In genomic region chr2:70920937-70921596, GRCm38 (mm10) we compare ENCODE assay signal across 19 mouse cellular contexts.
DNase-seq lines count a peak whose midpoint lies in the region; ATAC-seq and TF ChIP-seq lines count a peak whose summit lies in the region.
"Had no signal": no experiment of that assay in that cellular context is flagged by ENCODE, and none has a peak within 500 bp of the region (broad histone marks: within the 10 kb centered on the region; RNA-seq: fewer than 3 reads in every experiment).

No protein-coding gene starts in this region.

- in situ Hi-C loops in CH12.LX (cut with MboI; ENCODE audit: low pct_ligation_motif_present, low pct_unique_long_range_greater_than_20kb, low sequenced_read_pairs): no loop called here

- no peaks in the 10 kb centered on the region for H3K36me3 ChIP-seq in heart, embryonic 12.5 days
- no peaks in the 10 kb centered on the region for H3K36me3 ChIP-seq in CH12.LX (replicated peaks in 1 of 2; ENCODE audit: control insufficient read depth in 1 of 2, insufficient read depth in 1 of 2, low read length in 1 of 2)
- no peaks in the 10 kb centered on the region for H3K36me3 ChIP-seq in liver, embryonic 15.5 days (replicated peaks)
- H3K36me3 ChIP-seq: limb, embryonic 12.5 days; midbrain, embryonic 13.5 days had no signal

- TF ChIP-seq EP300 in CH12.LX (IDR thresholded peaks at IDR 0.05; ENCODE audit: low read length): no peak

- no peak for TF ChIP-seq POLR2A in CH12.LX (IDR thresholded peaks at IDR 0.05; ENCODE audit: low read depth, low read length)

- DNase-seq in heart, postnatal 36 days: no peak
- no peak for DNase-seq in CH12.LX (ENCODE audit: extremely low read depth)
- DNase-seq in c-Kit-positive CD71-positive TER-119-positive erythroid progenitor cells, embryonic 14.5 days (ENCODE audit: low spot score): peak; percentile 68
- DNase-seq in layer of hippocampus, adult 11-12 months (ENCODE audit: low spot score): no peak
- no peak for DNase-seq in left cerebral cortex, postnatal 14 days (ENCODE audit: low spot score in 2 of 2)
- DNase-seq: B cell, adult 2 months; cerebellum, adult 18-20 months; embryo, embryonic 11 days; forebrain, postnatal 0 days; gastrocnemius, postnatal 10 days; kidney, postnatal 25 days; right cerebral cortex, postnatal 25 days; thymus, postnatal 36 days had no signal

- H3K79me2 ChIP-seq in CH12.LX (replicated peaks; ENCODE audit: control insufficient read depth, extremely low read depth, insufficient read depth, poor library complexity, severe bottlenecking): no peaks in the 10 kb centered on the region

- WGBS in heart, embryonic 12.5 days: 38% methylated on average over 8 of the region's 8 CpGs
- 10% methylated on average over 8 of the region's 8 CpGs for WGBS in liver, embryonic 15.5 days (ENCODE audit: insufficient replicate concordance)

- dilution Hi-C loops in CH12.LX (cut with MboI; ENCODE audit: extremely low pct_ligation_motif_present, extremely low pct_unique_long_range_greater_than_20kb, low sequenced_read_pairs): no loop called here

- peak overlapping the region; percentile 46 for H3K4me2 ChIP-seq in heart, embryonic 12.5 days
- H3K4me2 ChIP-seq in CH12.LX (ENCODE audit: insufficient read depth, low read depth, poor library complexity, severe bottlenecking): peak overlapping the region; percentile 6; the same call in 1 of the 2 replicates
- peak overlapping the region; percentile 58 for H3K4me2 ChIP-seq in liver, embryonic 15.5 days
- H3K4me2 ChIP-seq: limb, embryonic 12.5 days; midbrain, embryonic 13.5 days had no signal

- TF ChIP-seq RAD21 in CH12.LX (IDR thresholded peaks at IDR 0.05; ENCODE audit: low read depth, low read length): no peak

- peaks cover 7% of the 10 kb centered on the region for H3K4me1 ChIP-seq in heart, embryonic 12.5 days (replicated peaks)
- peaks cover 4 to 7% of the 10 kb centered on the region in 2 experiments; a peak in 3 of 4 replicates for H3K4me1 ChIP-seq in CH12.LX (ENCODE audit: control insufficient read depth in 1 of 2, insufficient read depth in 2 of 2)
- peaks cover 43% of the 10 kb centered on the region for H3K4me1 ChIP-seq in liver, embryonic 15.5 days (replicated peaks)

- no peaks in the 10 kb centered on the region for H3K27me3 ChIP-seq in heart, embryonic 12.5 days (replicated peaks)
- H3K27me3 ChIP-seq in CH12.LX (replicated peaks): no peaks in the 10 kb centered on the region
- H3K27me3 ChIP-seq in liver, embryonic 15.5 days: no peaks in the 10 kb centered on the region
- H3K27me3 ChIP-seq: limb, embryonic 12.5 days; midbrain, embryonic 13.5 days had no signal

- no peak for ATAC-seq in heart, embryonic 12.5 days (ENCODE audit: insufficient number of reproducible peaks, low FRiP score)
- peak; percentile 62 for ATAC-seq in liver, embryonic 15.5 days (ENCODE audit: insufficient read depth)
- ATAC-seq: forebrain, postnatal 0 days; intestine, embryonic 16.5 days; lung, postnatal 0 days; midbrain, embryonic 13.5 days had no signal

- no peaks in the 10 kb centered on the region for H3K9me3 ChIP-seq in heart, embryonic 12.5 days (replicated peaks)
- H3K9me3 ChIP-seq in CH12.LX (replicated peaks; ENCODE audit: low read length): no peaks in the 10 kb centered on the region
- H3K9me3 ChIP-seq in liver, embryonic 15.5 days (replicated peaks): no peaks in the 10 kb centered on the region
- H3K9me3 ChIP-seq: limb, embryonic 12.5 days; midbrain, embryonic 13.5 days had no signal

- TF ChIP-seq CTCF in CH12.LX (conservative IDR thresholded peaks at IDR 0.05 in 1 of 2, IDR thresholded peaks at IDR 0.05 in 1 of 2; ENCODE audit: low read depth in 2 of 2, low read length in 2 of 2): no peak

- no peak overlapping the region for H3K9ac ChIP-seq in heart, embryonic 12.5 days
- no peak overlapping the region for H3K9ac ChIP-seq in CH12.LX (ENCODE audit: insufficient read depth, low read depth)
- peak overlapping the region; percentile 40; the same call in 1 of the 2 replicates for H3K9ac ChIP-seq in liver, embryonic 15.5 days
- H3K9ac ChIP-seq: forebrain, postnatal 0 days; limb, embryonic 12.5 days; midbrain, embryonic 13.5 days had no signal

- H3K27ac ChIP-seq in heart, embryonic 12.5 days (ENCODE audit: poor library complexity, severe bottlenecking): no peak overlapping the region
- no peak overlapping the region for H3K27ac ChIP-seq in CH12.LX (ENCODE audit: insufficient read depth, low read depth)
- H3K27ac ChIP-seq in liver, embryonic 15.5 days (replicated peaks): peak overlapping the region; percentile 39
- H3K27ac ChIP-seq: limb, embryonic 12.5 days; midbrain, embryonic 13.5 days had no signal

- no peak overlapping the region for H3K4me3 ChIP-seq in heart, embryonic 12.5 days
- no peak overlapping the region for H3K4me3 ChIP-seq in CH12.LX (replicated peaks in 1 of 3; ENCODE audit: low read depth in 2 of 3, low read length in 2 of 3, poor library complexity in 1 of 3)
- no peak overlapping the region for H3K4me3 ChIP-seq in liver, embryonic 15.5 days (replicated peaks)
- H3K4me3 ChIP-seq: limb, embryonic 12.5 days; midbrain, embryonic 13.5 days had no signal

- intact Hi-C loops in heart, postnatal 36 days (cut with DNase I): no loop called here
- intact Hi-C loops in left cerebral cortex, postnatal 14 days (cut with DNase I): no loop called here

TF ChIP-seq in CH12.LX, 34 proteins besides CTCF, POLR2A, EP300 and RAD21:
- TF ChIP-seq CHD1 (IDR thresholded peaks at IDR 0.05; ENCODE audit: low read depth, low read length) (no peak), SIN3A (IDR thresholded peaks at IDR 0.05; ENCODE audit: low read length) (no peak), HCFC1 (IDR thresholded peaks at IDR 0.05; ENCODE audit: low read depth, low read length) (no peak), USF2 (conservative IDR thresholded peaks at IDR 0.05; ENCODE audit: low read depth, low read length) (no peak), ELF1 (IDR thresholded peaks at IDR 0.05; ENCODE audit: low read depth, low read length) (no peak), RCOR1 (conservative IDR thresholded peaks at IDR 0.05; ENCODE audit: low read depth, low read length) (no peak), E2F4 (IDR thresholded peaks at IDR 0.05; ENCODE audit: insufficient replicate concordance, low read depth, low read length) (no peak), ZC3H11A (IDR thresholded peaks at IDR 0.05; ENCODE audit: low read depth, low read length) (no peak), UBTF (IDR thresholded peaks at IDR 0.05; ENCODE audit: low read depth, low read length) (no peak)

Comparison
In these comparisons a context has a peak if more than half of its experiments do, and no peak if none do; other contexts are left out.
1. H3K4me2 ChIP-seq: peak in every context shown above with its lines; median percentile 58 in liver, embryonic 15.5 days; 46 in heart, embryonic 12.5 days; 6 in CH12.LX.